Mouse (Mus musculus): Measurements from ENCODE around the gene Rnf208. TPM values are rescaled to one million over a fixed set of nuclear protein-coding genes. Genes with fewer than 3 reads are reported as not detected.

Gene Rnf208
- total and polyA plus RNA-seq, 2 experiments from 2014 or later, result 156 to 219 TPM

- peak overlapping the region; percentile 92 for H3K4me3 ChIP-seq (ENCODE audit: low read length)
- WGBS, result under 1% methylated on average over 24 of the region's 24 CpGs
- peak overlapping the region; percentile 93 for H3K27ac ChIP-seq
- no peaks in the 10 kb centered on the region for H3K9me3 ChIP-seq (ENCODE audit: low read length)
- peaks cover 14% of the 10 kb centered on the region for H3K4me1 ChIP-seq (ENCODE audit: insufficient read depth, low read length)
- peak overlapping the region; percentile 75 for H3K9ac ChIP-seq (replicated peaks; ENCODE audit: low read length)
- H3K27me3 ChIP-seq (ENCODE audit: insufficient read depth, low read length), result no peaks in the 10 kb centered on the region
- H3K36me3 ChIP-seq (ENCODE audit: insufficient read depth, low read length), result peaks cover 18% of the 10 kb centered on the region; the same call in 1 of the 2 replicates
- TF ChIP-seq CTCF (IDR thresholded peaks at IDR 0.05; ENCODE audit: low read depth), result no peak
- no peak; the same call in 1 of the 2 replicates for ATAC-seq
- no peak for DNase-seq (ENCODE audit: low spot score)
- H3K4me2 ChIP-seq (ENCODE audit: low read depth, low read length), result peak overlapping the region; percentile 92
Measured at GRCm38 (mm10) chr2:25210686-25211085, 31.4 kb upstream of the Rnf208 start.

GRCm38 (mm10) chr2:25211121-25211670, 30.9 kb upstream of the Rnf208 start, which contains the start of gene Nelfb:
TSS of gene Nelfb (minus strand) at chr2:25211489.
- Histone ChIP-seq H3K4me3 (ENCODE audit: low read length) (peak within 1 kb of the TSS; percentile 92), H3K4me1 (ENCODE audit: insufficient read depth, low read length) (peaks cover 14% of the 10 kb centered on the region), H3K9me3 (ENCODE audit: low read length) (no peaks in the 10 kb centered on the region), H3K4me2 (ENCODE audit: low read depth, low read length) (peak within 1 kb of the TSS; percentile 92), H3K27me3 (ENCODE audit: insufficient read depth, low read length) (no peaks in the 10 kb centered on the region), H3K9ac (replicated peaks; ENCODE audit: low read length) (peak within 1 kb of the TSS; percentile 75), H3K36me3 (ENCODE audit: insufficient read depth, low read length) (peaks cover 13% of the 10 kb centered on the region; the same call in 1 of the 2 replicates), H3K27ac (peak within 1 kb of the TSS; percentile 93)
- WGBS, result under 1% methylated on average over 44 of the region's 44 CpGs
- ATAC-seq (peak; percentile 95), DNase-seq (ENCODE audit: low spot score) (peak; percentile 92)
- no peak for TF ChIP-seq CTCF (IDR thresholded peaks at IDR 0.05; ENCODE audit: low read depth)

GRCm38 (mm10) chr2:25213266-25213865, 28.7 kb upstream of the Rnf208 start:
- Histone ChIP-seq H3K9me3 (ENCODE audit: low read length) (no peaks in the 10 kb centered on the region), H3K36me3 (ENCODE audit: insufficient read depth, low read length) (no peaks in the 10 kb centered on the region), H3K27ac (no peak overlapping the region), H3K27me3 (ENCODE audit: insufficient read depth, low read length) (no peaks in the 10 kb centered on the region), H3K4me1 (ENCODE audit: insufficient read depth, low read length) (peaks cover 14% of the 10 kb centered on the region), H3K9ac (replicated peaks; ENCODE audit: low read length) (no peak overlapping the region), H3K4me2 (ENCODE audit: low read depth, low read length) (no peak overlapping the region), H3K4me3 (ENCODE audit: low read length) (no peak overlapping the region)
- 73% methylated on average over 17 of the region's 23 CpGs for WGBS
- TF ChIP-seq CTCF (IDR thresholded peaks at IDR 0.05; ENCODE audit: low read depth), result no peak
- DNase-seq (ENCODE audit: low spot score), result no peak
- ATAC-seq, result no peak

GRCm38 (mm10) chr2:25214444-25214843, 27.6 kb upstream of the Rnf208 start, which contains the start of gene Stpg3:
TSS of gene Stpg3 (minus strand) at chr2:25214637.
- Histone ChIP-seq H3K4me1 (ENCODE audit: insufficient read depth, low read length) (peaks cover 10% of the 10 kb centered on the region), H3K27ac (no peak within 1 kb of the TSS), H3K9ac (replicated peaks; ENCODE audit: low read length) (no peak within 1 kb of the TSS), H3K4me2 (ENCODE audit: low read depth, low read length) (no peak within 1 kb of the TSS), H3K36me3 (ENCODE audit: insufficient read depth, low read length) (no peaks in the 10 kb centered on the region), H3K4me3 (ENCODE audit: low read length) (no peak within 1 kb of the TSS), H3K27me3 (ENCODE audit: insufficient read depth, low read length) (no peaks in the 10 kb centered on the region), H3K9me3 (ENCODE audit: low read length) (no peaks in the 10 kb centered on the region)
- no peak for TF ChIP-seq CTCF (IDR thresholded peaks at IDR 0.05; ENCODE audit: low read depth)
- 56% methylated on average over 3 of the region's 3 CpGs for WGBS
- no peak for ATAC-seq
- no peak for DNase-seq (ENCODE audit: low spot score)

- Histone ChIP-seq H3K36me3 (ENCODE audit: insufficient read depth, low read length) (no peaks in the 10 kb centered on the region), H3K9me3 (ENCODE audit: low read length) (no peaks in the 10 kb centered on the region), H3K4me1 (ENCODE audit: insufficient read depth, low read length) (no peaks in the 10 kb centered on the region), H3K27ac (no peak overlapping the region), H3K4me2 (ENCODE audit: low read depth, low read length) (no peak overlapping the region), H3K27me3 (ENCODE audit: insufficient read depth, low read length) (no peaks in the 10 kb centered on the region), H3K4me3 (ENCODE audit: low read length) (no peak overlapping the region), H3K9ac (replicated peaks; ENCODE audit: low read length) (no peak overlapping the region)
- TF ChIP-seq CTCF (IDR thresholded peaks at IDR 0.05; ENCODE audit: low read depth), result no peak
- ATAC-seq (no peak), DNase-seq (ENCODE audit: low spot score) (no peak)
- 71% methylated on average over 2 of the region's 2 CpGs for WGBS
Measured at GRCm38 (mm10) chr2:25217666-25218065, 24.4 kb upstream of the Rnf208 start.

GRCm38 (mm10) chr2:25218445-25218844, 23.6 kb upstream of the Rnf208 start, which contains the start of gene Fam166a:
TSS of gene Fam166a (plus strand) at chr2:25218745.
- Histone ChIP-seq H3K4me3 (ENCODE audit: low read length) (no peak within 1 kb of the TSS), H3K9ac (replicated peaks; ENCODE audit: low read length) (no peak within 1 kb of the TSS), H3K27me3 (ENCODE audit: insufficient read depth, low read length) (no peaks in the 10 kb centered on the region), H3K4me2 (ENCODE audit: low read depth, low read length) (no peak within 1 kb of the TSS), H3K9me3 (ENCODE audit: low read length) (no peaks in the 10 kb centered on the region), H3K27ac (no peak within 1 kb of the TSS), H3K4me1 (ENCODE audit: insufficient read depth, low read length) (peaks cover 2% of the 10 kb centered on the region), H3K36me3 (ENCODE audit: insufficient read depth, low read length) (no peaks in the 10 kb centered on the region)
- ATAC-seq, result no peak
- no peak for DNase-seq (ENCODE audit: low spot score)
- TF ChIP-seq CTCF (IDR thresholded peaks at IDR 0.05; ENCODE audit: low read depth), result no peak

- Histone ChIP-seq H3K4me3 (ENCODE audit: low read length) (no peak overlapping the region), H3K36me3 (ENCODE audit: insufficient read depth, low read length) (no peaks in the 10 kb centered on the region), H3K4me2 (ENCODE audit: low read depth, low read length) (no peak overlapping the region), H3K4me1 (ENCODE audit: insufficient read depth, low read length) (peaks cover 12% of the 10 kb centered on the region), H3K27me3 (ENCODE audit: insufficient read depth, low read length) (no peaks in the 10 kb centered on the region), H3K27ac (no peak overlapping the region), H3K9ac (replicated peaks; ENCODE audit: low read length) (no peak overlapping the region), H3K9me3 (ENCODE audit: low read length) (no peaks in the 10 kb centered on the region)
- TF ChIP-seq CTCF (IDR thresholded peaks at IDR 0.05; ENCODE audit: low read depth), result no peak
- no peak for ATAC-seq
- DNase-seq (ENCODE audit: low spot score), result no peak
- WGBS, result 73% methylated on average over 5 of the region's 5 CpGs
Measured at GRCm38 (mm10) chr2:25221331-25221772, 20.7 kb upstream of the Rnf208 start.
